Mouse (Mus musculus) intestine, embryonic 16.5 days (tissue): ENCODE measurements at regions not wholly inside any gene's neighbourhood (a gene's known extent, or its start where the extent isn't known, plus 50 kb on each side); places are given as distances from the start of the nearest gene placed in this dataset.

ENCODE experiments used
- ATAC-seq: fragments of 200-750 bp; cut with Nextera tagmentation; 2 replicates; pipeline ENCODE4 v1.8.0; 2017; ENCODE audit warnings: moderate TSS enrichment, moderate library complexity
- H3K27ac ChIP-seq: fragments of 300-500 bp; sonication (generic); 2 replicates; pipeline ENCODE4 v1.5.1; 2014; ENCODE audit warnings: mild to moderate bottlenecking, low read length
- H3K27me3 ChIP-seq: fragments of 300-500 bp; sonication (generic); replicated peaks from 2 replicates; pipeline ENCODE4 v1.6.1; 2014; ENCODE audit warnings: low read length, control low read depth, mixed read lengths; ENCODE audit not compliant: control insufficient read depth, insufficient read depth
- H3K36me3 ChIP-seq: fragments of 300-500 bp; sonication (generic); 2 replicates; pipeline ENCODE4 v1.6.1; 2014; ENCODE audit warnings: low read length, control low read depth; ENCODE audit not compliant: control insufficient read depth, insufficient read depth
- H3K4me1 ChIP-seq: fragments of 300-500 bp; sonication (generic); 2 replicates; pipeline ENCODE4 v1.6.1; 2014; ENCODE audit warnings: low read length, control low read depth, mixed read lengths; ENCODE audit not compliant: control insufficient read depth, insufficient read depth
- H3K4me2 ChIP-seq: fragments of 300-500 bp; sonication (generic); 2 replicates; pipeline ENCODE4 v1.6.1; 2014; ENCODE audit warnings: low read depth, low read length, control low read depth
- H3K4me3 ChIP-seq: fragments of 300-500 bp; sonication (generic); 2 replicates; pipeline ENCODE4 v1.5.1; 2014; ENCODE audit warnings: mild to moderate bottlenecking, low read length
- H3K9ac ChIP-seq: fragments of 300-500 bp; sonication (generic); 2 replicates; pipeline ENCODE4 v1.6.1; 2014; ENCODE audit warnings: low read depth, low read length
- H3K9me3 ChIP-seq: fragments of 300-500 bp; sonication (generic); 2 replicates; pipeline ENCODE4 v1.6.1; 2016; ENCODE audit warnings: low read length, control low read depth; ENCODE audit not compliant: control insufficient read depth
- WGBS: fragments of 180-500 bp; shearing (Covaris S2); extraction: QIAGEN DNeasy Blood & Tissue Kit; methylation state at CpG from one replicate; pipeline ENCODE4 v1.1.7; 2014; 5-methylcytosine and 5-hydroxymethylcytosine counted together

GRCm38 (mm10) chr6:99932923-99933322 is 206.7 kb upstream of the Prok2 start:
- peaks cover 4% of the 10 kb centered on the region; the same call in 1 of the 2 replicates for H3K4me1 ChIP-seq
- peak; percentile 20; the same call in 1 of the 2 replicates for ATAC-seq

GRCm38 (mm10) chr6:99932405-99932804 is 206.2 kb upstream of the Prok2 start:
- Histone ChIP-seq H3K27ac (no peak overlapping the region; the same call in 1 of the 2 replicates), H3K36me3 (no peaks in the 10 kb centered on the region), H3K27me3 (no peaks in the 10 kb centered on the region)

More at GRCm38 (mm10) chr6:99932923-99933322, 206.7 kb upstream of the Prok2 start:
- Histone ChIP-seq H3K27ac (no peak overlapping the region; the same call in 1 of the 2 replicates), H3K9ac (no peak overlapping the region), H3K36me3 (no peaks in the 10 kb centered on the region), H3K9me3 (no peaks in the 10 kb centered on the region), H3K27me3 (no peaks in the 10 kb centered on the region), H3K4me3 (no peak overlapping the region), H3K4me2 (no peak overlapping the region)
- 44% methylated on average over 2 of the region's 2 CpGs for WGBS

GRCm38 (mm10) chr6:99931588-99931987 is 205.4 kb upstream of the Prok2 start:
- H3K9ac ChIP-seq = no peak overlapping the region
- no peak overlapping the region for H3K4me3 ChIP-seq
- 55% methylated on average over 4 of the region's 4 CpGs for WGBS
- peak; percentile 70 for ATAC-seq
- no peaks in the 10 kb centered on the region for H3K36me3 ChIP-seq
- H3K27ac ChIP-seq = no peak overlapping the region
- H3K27me3 ChIP-seq = no peaks in the 10 kb centered on the region
- no peak overlapping the region for H3K4me2 ChIP-seq
- no peaks in the 10 kb centered on the region for H3K9me3 ChIP-seq
- peaks cover 7% of the 10 kb centered on the region; the same call in 1 of the 2 replicates for H3K4me1 ChIP-seq

More at GRCm38 (mm10) chr6:99932405-99932804, 206.2 kb upstream of the Prok2 start:
- H3K9me3 ChIP-seq = no peaks in the 10 kb centered on the region
- peaks cover 7% of the 10 kb centered on the region; the same call in 1 of the 2 replicates for H3K4me1 ChIP-seq
- H3K4me3 ChIP-seq = no peak overlapping the region
- WGBS = 64% methylated on average over 6 of the region's 6 CpGs
- ATAC-seq = 0 out of 2 replicates have a peak, but pooled peaks have one; percentile 43
- H3K4me2 ChIP-seq = no peak overlapping the region
- H3K9ac ChIP-seq = no peak overlapping the region

GRCm38 (mm10) chr6:99930316-99930715 is 204.1 kb upstream of the Prok2 start:
- H3K36me3 ChIP-seq = no peaks in the 10 kb centered on the region
- no peak overlapping the region for H3K9ac ChIP-seq
- no peak overlapping the region for H3K27ac ChIP-seq
- no peak overlapping the region for H3K4me3 ChIP-seq
- 92% methylated on average over 6 of the region's 6 CpGs for WGBS
- no peaks in the 10 kb centered on the region for H3K27me3 ChIP-seq
- peaks cover 7% of the 10 kb centered on the region; the same call in 1 of the 2 replicates for H3K4me1 ChIP-seq
- no peak overlapping the region for H3K4me2 ChIP-seq
- ATAC-seq = no peak
- no peaks in the 10 kb centered on the region for H3K9me3 ChIP-seq

- no peak overlapping the region for H3K4me2 ChIP-seq
- peaks cover 7% of the 10 kb centered on the region; the same call in 1 of the 2 replicates for H3K4me1 ChIP-seq
- H3K27ac ChIP-seq = no peak overlapping the region
- 42% methylated on average over 10 of the region's 10 CpGs for WGBS
- H3K36me3 ChIP-seq = no peaks in the 10 kb centered on the region
- H3K27me3 ChIP-seq = no peaks in the 10 kb centered on the region
- peak; percentile 24; the same call in 1 of the 2 replicates for ATAC-seq
- H3K9me3 ChIP-seq = no peaks in the 10 kb centered on the region
- H3K9ac ChIP-seq = no peak overlapping the region
- no peak overlapping the region for H3K4me3 ChIP-seq
Observed at GRCm38 (mm10) chr6:99927933-99928555, 201.9 kb upstream of the Prok2 start.

GRCm38 (mm10) chr6:99924181-99924580 is 198.0 kb upstream of the Prok2 start:
- Histone ChIP-seq H3K36me3 (no peaks in the 10 kb centered on the region), H3K9ac (no peak overlapping the region), H3K9me3 (no peaks in the 10 kb centered on the region), H3K27ac (no peak overlapping the region), H3K4me1 (peaks cover 7% of the 10 kb centered on the region; the same call in 1 of the 2 replicates), H3K4me3 (no peak overlapping the region), H3K27me3 (no peaks in the 10 kb centered on the region), H3K4me2 (no peak overlapping the region)
- ATAC-seq = no peak
- 68% methylated on average over 8 of the region's 8 CpGs for WGBS

- H3K27me3 ChIP-seq = no peaks in the 10 kb centered on the region
- ATAC-seq = peak; percentile 40; the same call in 1 of the 2 replicates
- H3K4me2 ChIP-seq = no peak overlapping the region
- no peak overlapping the region for H3K27ac ChIP-seq
- 46% methylated on average over 5 of the region's 5 CpGs for WGBS
- H3K9me3 ChIP-seq = no peaks in the 10 kb centered on the region
- H3K4me3 ChIP-seq = no peak overlapping the region
- no peaks in the 10 kb centered on the region for H3K36me3 ChIP-seq
- no peaks in the 10 kb centered on the region for H3K4me1 ChIP-seq
- no peak overlapping the region for H3K9ac ChIP-seq
Observed at GRCm38 (mm10) chr6:99921966-99922365, 195.8 kb upstream of the Prok2 start.

- Histone ChIP-seq H3K9ac (no peak overlapping the region), H3K9me3 (no peaks in the 10 kb centered on the region), H3K4me3 (no peak overlapping the region), H3K4me2 (no peak overlapping the region), H3K4me1 (no peaks in the 10 kb centered on the region), H3K36me3 (no peaks in the 10 kb centered on the region), H3K27ac (no peak overlapping the region), H3K27me3 (no peaks in the 10 kb centered on the region)
- ATAC-seq = no peak
- 81% methylated on average over 7 of the region's 7 CpGs for WGBS
Observed at GRCm38 (mm10) chr6:99919816-99920562, 193.8 kb upstream of the Prok2 start.

- no peak for ATAC-seq
- 70% methylated on average over 3 of the region's 3 CpGs for WGBS
- no peaks in the 10 kb centered on the region for H3K36me3 ChIP-seq
- H3K9me3 ChIP-seq = no peaks in the 10 kb centered on the region
- H3K27me3 ChIP-seq = no peaks in the 10 kb centered on the region
- no peak overlapping the region for H3K27ac ChIP-seq
- H3K4me2 ChIP-seq = no peak overlapping the region
- no peak overlapping the region for H3K9ac ChIP-seq
- no peaks in the 10 kb centered on the region for H3K4me1 ChIP-seq
- no peak overlapping the region for H3K4me3 ChIP-seq
Observed at GRCm38 (mm10) chr6:99918351-99918750, 192.2 kb upstream of the Prok2 start.
